Mouse (Mus musculus) liver, embryonic 18 days (tissue): ENCODE results near the gene Gm5039. TPM values are rescaled to one million over a fixed set of nuclear protein-coding genes. Genes with fewer than 3 reads are reported as not detected.

Source experiments
- polyA plus RNA-seq: library from polyadenylated mRNA; depleted of rRNA; stranded (reverse); fragments of >200 nt; gene quantifications from 2 replicates; pipeline ENCODE4 v1.2.3, GENCODE M21; 2012; rRNA removed

Gene Gm5039
- polyA plus RNA-seq, result not detected in 2 replicates

GRCm38 (mm10) chr12:88323926-88324325 is at the start of gene Gm5039:
Gm5039 (minus strand) TSS chr12:88324026.

GRCm38 (mm10) chr12:88360441-88361119 is 36.8 kb upstream of the Gm5039 start, which contains the start of gene Adck1:
Adck1 (plus strand) TSS chr12:88360554.

GRCm38 (mm10) chr12:88274400-88274799 is 49.4 kb downstream of the Gm5039 start, which contains the start of gene Gm5662:
Gm5662 (minus strand) TSS chr12:88274500.

Other genes with a start within 250 kb of the Gm5039 start
- gene Gm16368, start 240.3 kb downstream of the Gm5039 start, polyA plus RNA-seq, result not detected in 2 replicates
- not detected in 2 replicates for gene Gm10436, start 141.9 kb downstream of the Gm5039 start, polyA plus RNA-seq
- gene Gm8332, start 73.9 kb downstream of the Gm5039 start, polyA plus RNA-seq, result not detected in 2 replicates
- not detected in 2 replicates for gene Gm5662, start 49.5 kb downstream of the Gm5039 start, polyA plus RNA-seq
- gene Adck1, start 36.5 kb upstream of the Gm5039 start, polyA plus RNA-seq, result 6.9 and 7.3 TPM in 2 replicates